Mouse (Mus musculus) effector memory CD4-positive, alpha-beta T cell, adult 5 months (primary cell): ENCODE results near the gene Olfr1320. TPM values are rescaled to one million over a fixed set of nuclear protein-coding genes. Genes with fewer than 3 reads are reported as not detected.

Experiments used
- polyA plus RNA-seq: library from polyadenylated mRNA; unstranded; fragments of 100-300 nt; shearing (Covaris generic); gene quantifications from one replicate; pipeline ENCODE4 v1.2.1, GENCODE M21; 2017

Gene Olfr1320
- polyA plus RNA-seq = not detected

GRCm38 (mm10) chrX:49672033-49672432 lies at the start of gene Olfr1320:
Gene Olfr1320 (plus strand): TSS chrX:49672333.

Other genes with a start within 250 kb of the Olfr1320 start
- gene Arhgap36, start 208.4 kb upstream of the Olfr1320 start, polyA plus RNA-seq = not detected
- not detected for gene Olfr1321, start 62.7 kb downstream of the Olfr1320 start, polyA plus RNA-seq
- not detected for gene Igsf1, start 125.4 kb downstream of the Olfr1320 start, polyA plus RNA-seq
- 0.40 TPM for gene Olfr1322, start 219.2 kb downstream of the Olfr1320 start, polyA plus RNA-seq